ENCODE assay signal across 9 mouse cellular contexts in genomic region chr2:116064521-116064920, GRCm38 (mm10). TPM values are rescaled to one million over a fixed set of nuclear protein-coding genes. Genes with fewer than 3 reads are reported as not detected.
A peak's percentile ranks its signal among the peaks of the same experiment; 100 is the strongest.
DNase-seq lines count a peak whose midpoint lies in the region; ATAC-seq lines count a peak whose summit lies in the region.
"Had no signal": no experiment of that assay in that cellular context is flagged by ENCODE, and none has a peak within 500 bp of the region (broad histone marks: within the 10 kb centered on the region; RNA-seq: fewer than 3 reads in every experiment).

No protein-coding gene starts in this region.

- no peaks in the 10 kb centered on the region for H3K9me3 ChIP-seq in heart, embryonic 15.5 days (replicated peaks)
- H3K9me3 ChIP-seq in limb, embryonic 15.5 days, result no peaks in the 10 kb centered on the region
- no peaks in the 10 kb centered on the region for H3K9me3 ChIP-seq in neural tube, embryonic 11.5 days (ENCODE audit: control insufficient read depth, low read length)

- no peaks in the 10 kb centered on the region for H3K27me3 ChIP-seq in heart, embryonic 15.5 days
- peaks cover 54% of the 10 kb centered on the region for H3K27me3 ChIP-seq in limb, embryonic 15.5 days
- H3K27me3 ChIP-seq in neural tube, embryonic 11.5 days (ENCODE audit: control insufficient read depth, insufficient read depth, low read length), result no peaks in the 10 kb centered on the region
- H3K27me3 ChIP-seq: Patski had no signal

- H3K27ac ChIP-seq in heart, embryonic 15.5 days, result peak overlapping the region; percentile 99
- peak overlapping the region; percentile 65; the same call in 1 of the 2 replicates for H3K27ac ChIP-seq in limb, embryonic 15.5 days
- peak overlapping the region; percentile 99 for H3K27ac ChIP-seq in neural tube, embryonic 11.5 days (ENCODE audit: low read depth, low read length)

- no peak for ATAC-seq in heart, embryonic 15.5 days (replicated peaks; ENCODE audit: insufficient number of reproducible peaks, insufficient read depth, low FRiP score, low read depth)
- no peak for ATAC-seq in limb, embryonic 15.5 days (ENCODE audit: insufficient number of reproducible peaks, low FRiP score, low TSS enrichment, low read depth)
- no peak for ATAC-seq in neural tube, embryonic 11.5 days (ENCODE audit: insufficient read depth, low FRiP score, low TSS enrichment)
- ATAC-seq: Patski had no signal

- under 1% methylated on average over 20 of the region's 20 CpGs for WGBS in heart, embryonic 15.5 days
- WGBS in limb, embryonic 15.5 days, result under 1% methylated on average over 16 of the region's 20 CpGs
- WGBS in neural tube, embryonic 11.5 days, result 0% methylated on average over 18 of the region's 20 CpGs

- no peaks in the 10 kb centered on the region for H3K36me3 ChIP-seq in heart, embryonic 15.5 days
- no peaks in the 10 kb centered on the region for H3K36me3 ChIP-seq in limb, embryonic 15.5 days
- no peaks in the 10 kb centered on the region for H3K36me3 ChIP-seq in neural tube, embryonic 11.5 days (ENCODE audit: control insufficient read depth, insufficient read depth, low read length)

- peak overlapping the region; percentile 81 for H3K4me2 ChIP-seq in heart, embryonic 15.5 days
- H3K4me2 ChIP-seq in limb, embryonic 15.5 days, result peak overlapping the region; percentile 82
- H3K4me2 ChIP-seq in neural tube, embryonic 11.5 days (ENCODE audit: low read depth), result peak overlapping the region; percentile 99

- H3K4me3 ChIP-seq in heart, embryonic 15.5 days, result peak overlapping the region; percentile 89
- peak overlapping the region; percentile 48 for H3K4me3 ChIP-seq in limb, embryonic 15.5 days
- H3K4me3 ChIP-seq in neural tube, embryonic 11.5 days (ENCODE audit: low read depth, low read length), result peak overlapping the region; percentile 87

- peak; percentile 16 for DNase-seq in gastrocnemius, postnatal 10 days
- no peak for DNase-seq in gastrocnemius, postnatal 25 days
- peak; percentile 44 for DNase-seq in ZHBTc4 (ENCODE audit: low read depth, low spot score)
- peak; percentile 57 for DNase-seq in neural tube, embryonic 11.5 days (ENCODE audit: low spot score)
- no peak for DNase-seq in spleen, adult 18-20 months
- no peak for DNase-seq in layer of hippocampus, adult 9-11 months

- peak overlapping the region; percentile 95 for H3K9ac ChIP-seq in heart, embryonic 15.5 days
- H3K9ac ChIP-seq in limb, embryonic 15.5 days, result no peak overlapping the region
- peak overlapping the region; percentile 85 for H3K9ac ChIP-seq in neural tube, embryonic 11.5 days (ENCODE audit: low read length)

- H3K4me1 ChIP-seq in heart, embryonic 15.5 days (replicated peaks), result peaks cover 19% of the 10 kb centered on the region
- peaks cover 63% of the 10 kb centered on the region for H3K4me1 ChIP-seq in limb, embryonic 15.5 days
- H3K4me1 ChIP-seq in neural tube, embryonic 11.5 days (ENCODE audit: control insufficient read depth, insufficient read depth, low read length), result peaks cover 6% of the 10 kb centered on the region

RNA-seq across cellular contexts. Expression of gene Meis2, which starts 1.1 kb away (rescaled TPM):
- 1 to 10 TPM; 4.0 to 5.2 TPM for total RNA-seq in gastrocnemius, postnatal 10 days (2021)
- total RNA-seq in gastrocnemius, postnatal 25 days (2021), result 1 to 10 TPM; 1.5 to 2.0 TPM
- 24.0 and 25.7 TPM in 2 replicates for polyA plus RNA-seq in heart, embryonic 15.5 days (2015; fragmentation: Nextera tagmentation; extraction: Ambion mirVana)
- 13.7 and 17.1 TPM in 2 replicates for polyA plus RNA-seq in limb, embryonic 15.5 days (2015; fragmentation: Nextera tagmentation; extraction: Ambion mirVana)
- polyA plus RNA-seq in neural tube, embryonic 11.5 days (2014; fragmentation: Nextera tagmentation; extraction: Ambion mirVana), result 111 and 117 TPM in 2 replicates

Comparison
In these comparisons a context has a peak if more than half of its experiments do, and no peak if none do; other contexts are left out.
1. DNase-seq: peak in gastrocnemius, postnatal 10 days (single experiment), ZHBTc4 (single experiment) and neural tube, embryonic 11.5 days (single experiment); none in gastrocnemius, postnatal 25 days (single experiment), spleen, adult 18-20 months (0 of 2) and layer of hippocampus, adult 9-11 months (single experiment).
2. Peak in every context shown above with its lines, with median percentiles within 50 percentile points of each other: H3K27ac ChIP-seq, H3K4me2 ChIP-seq and H3K4me3 ChIP-seq.